Mouse (Mus musculus) cerebellum, adult 2 months (tissue): ENCODE measurements at regions not wholly inside any gene's neighbourhood (a gene's known extent, or its start where the extent isn't known, plus 50 kb on each side); places are given as distances from the start of the nearest gene placed in this dataset.

Experiments used
- DNase-seq, 2 experiments: peaks; one replicate each; pipeline ENCODE4 v3.0.0; 2021
- H3K27ac ChIP-seq: fragments of 200-500 bp; 2 replicates; pipeline ENCODE4 v1.5.1; 2012; ENCODE audit warnings: low read length, control low read depth, inconsistent platforms; ENCODE audit not compliant: insufficient read depth
- H3K27me3 ChIP-seq: fragments of 200-500 bp; 2 replicates; pipeline ENCODE4 v1.6.1; 2012; ENCODE audit warnings: inconsistent platforms, mild to moderate bottlenecking, low read length, moderate library complexity; ENCODE audit not compliant: control insufficient read depth, insufficient read depth
- H3K4me1 ChIP-seq: fragments of 200-500 bp; 2 replicates; pipeline ENCODE4 v1.6.1; 2011; ENCODE audit warnings: low read length; ENCODE audit not compliant: control insufficient read depth, insufficient read depth
- H3K4me3 ChIP-seq: fragments of 200-500 bp; replicated peaks from 2 replicates; pipeline ENCODE3; 2011; ENCODE audit warnings: mild to moderate bottlenecking, low read depth, low read length, control low read depth; ENCODE audit not compliant: insufficient read depth
- CTCF ChIP-seq: fragments of 200-500 bp; IDR thresholded peaks from 2 replicates; pipeline ENCODE4 v1.5.1; 2011; ENCODE audit warnings: low read depth, mild to moderate bottlenecking, control low read depth, low read length, moderate library complexity, borderline replicate concordance; ENCODE audit not compliant: insufficient read depth
- POLR2A ChIP-seq: fragments of 200-500 bp; IDR thresholded peaks from 2 replicates; pipeline ENCODE4 v1.6.1; 2011; ENCODE audit warnings: low read length, control low read depth, borderline replicate concordance; ENCODE audit not compliant: insufficient read depth
- WGBS: fragments of 180-500 bp; shearing (Covaris S2); methylation state at CpG from one replicate; pipeline ENCODE4 v1.1.7; 2018; 5-methylcytosine and 5-hydroxymethylcytosine counted together

DNA sequence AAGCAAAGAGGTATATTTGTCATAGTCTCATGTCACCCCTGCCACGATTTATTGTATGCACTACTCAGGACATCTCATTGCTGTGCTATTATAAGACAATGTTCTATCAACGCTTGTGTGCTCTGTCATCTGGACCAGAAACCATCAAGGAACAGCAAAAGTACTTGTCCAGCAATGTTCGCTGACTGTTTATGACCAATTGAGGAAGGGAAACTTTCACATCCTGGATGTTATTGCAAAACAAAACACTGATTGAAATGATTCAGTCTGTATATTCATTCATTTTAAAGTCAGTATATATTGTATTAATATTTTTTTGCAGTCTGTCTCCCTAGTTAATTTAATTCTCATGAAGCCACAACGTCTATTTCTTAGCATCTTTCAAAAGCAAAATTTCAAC is 244.5 kb upstream of the Tyrp1 start:
- H3K4me1 ChIP-seq, result no peaks in the 10 kb centered on the region
- no peak for DNase-seq
- no peaks in the 10 kb centered on the region for H3K27me3 ChIP-seq
- 83% methylated on average over 4 of the region's 4 CpGs for WGBS
- H3K27ac ChIP-seq, result no peak overlapping the region
- TF ChIP-seq CTCF, result no peak
- no peak for TF ChIP-seq POLR2A
- no peak overlapping the region for H3K4me3 ChIP-seq

DNA sequence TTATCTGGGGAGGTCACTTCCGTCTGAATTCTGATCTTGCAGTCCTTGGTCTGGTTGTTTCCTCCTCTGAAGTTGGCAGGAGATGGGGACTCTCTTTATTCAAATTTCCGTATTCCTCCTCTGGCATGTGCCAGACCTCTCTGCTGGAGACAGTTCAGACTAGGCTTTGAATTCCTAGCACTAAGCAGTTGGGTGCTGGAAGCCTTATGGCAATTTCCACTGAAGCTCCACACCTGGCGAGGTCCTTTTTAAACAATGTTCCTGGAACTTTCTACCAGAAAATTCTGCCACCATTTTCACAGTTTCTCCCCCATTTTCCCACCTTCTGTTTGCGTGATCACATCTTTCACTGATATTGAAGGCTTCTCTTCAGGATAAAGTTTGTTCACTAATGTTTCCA is 205.7 kb upstream of the Tyrp1 start:
- no peak overlapping the region for H3K4me3 ChIP-seq
- DNase-seq, result peak in 1 of 2 experiments; percentile 51
- H3K27ac ChIP-seq, result no peak overlapping the region
- 42% methylated on average over 4 of the region's 4 CpGs for WGBS
- TF ChIP-seq POLR2A (no peak), CTCF (no peak)
- no peaks in the 10 kb centered on the region for H3K4me1 ChIP-seq
- no peaks in the 10 kb centered on the region for H3K27me3 ChIP-seq

DNA sequence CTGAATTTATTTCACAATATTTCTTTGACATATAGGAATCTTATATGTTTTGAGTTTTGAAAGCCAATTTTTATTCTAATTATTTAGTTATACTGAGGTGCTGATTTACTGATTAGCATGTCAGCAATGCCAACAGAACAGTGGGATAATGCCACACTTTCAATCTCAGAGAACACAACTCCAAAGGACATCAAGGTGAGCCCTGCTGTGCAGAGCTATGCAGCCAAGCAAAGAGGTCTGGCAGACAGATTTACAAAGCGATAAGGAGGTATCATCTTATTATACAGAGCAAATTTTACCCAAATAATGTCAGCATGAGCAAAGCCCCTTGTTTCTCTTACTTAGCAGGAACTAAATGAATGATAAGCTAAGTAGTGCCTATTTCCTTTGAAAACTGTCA is 204.7 kb upstream of the Tyrp1 start:
- 21% methylated on average over 1 of the region's 1 CpGs for WGBS
- peak in 1 of 2 experiments; percentile 51 for DNase-seq
- TF ChIP-seq CTCF, result no peak
- no peak for TF ChIP-seq POLR2A
- H3K27ac ChIP-seq, result no peak overlapping the region
- no peaks in the 10 kb centered on the region for H3K27me3 ChIP-seq
- H3K4me3 ChIP-seq, result no peak overlapping the region
- H3K4me1 ChIP-seq, result no peaks in the 10 kb centered on the region

DNA sequence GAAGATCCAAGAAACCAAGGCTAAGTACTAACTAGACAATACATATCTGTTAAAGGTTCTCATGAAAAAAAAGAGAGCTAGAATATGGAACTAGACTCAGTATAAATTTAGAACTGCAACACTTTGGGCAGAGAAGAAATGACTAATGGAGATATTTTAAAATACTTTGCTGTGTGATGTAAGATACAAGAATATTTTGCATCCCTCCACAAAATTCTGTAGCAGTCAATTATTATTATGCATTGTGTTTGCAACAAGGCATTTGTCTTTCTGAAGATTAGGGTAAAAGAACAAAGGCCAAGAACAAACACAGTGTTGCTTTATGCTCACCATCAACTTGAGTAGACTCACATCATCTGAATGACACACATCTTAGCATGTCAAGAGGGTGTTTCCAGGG is 203.7 kb upstream of the Tyrp1 start:
- TF ChIP-seq POLR2A, result no peak
- TF ChIP-seq CTCF, result no peak
- no peaks in the 10 kb centered on the region for H3K27me3 ChIP-seq
- H3K4me1 ChIP-seq, result no peaks in the 10 kb centered on the region
- DNase-seq, result no peak
- H3K27ac ChIP-seq, result no peak overlapping the region
- H3K4me3 ChIP-seq, result no peak overlapping the region

DNA sequence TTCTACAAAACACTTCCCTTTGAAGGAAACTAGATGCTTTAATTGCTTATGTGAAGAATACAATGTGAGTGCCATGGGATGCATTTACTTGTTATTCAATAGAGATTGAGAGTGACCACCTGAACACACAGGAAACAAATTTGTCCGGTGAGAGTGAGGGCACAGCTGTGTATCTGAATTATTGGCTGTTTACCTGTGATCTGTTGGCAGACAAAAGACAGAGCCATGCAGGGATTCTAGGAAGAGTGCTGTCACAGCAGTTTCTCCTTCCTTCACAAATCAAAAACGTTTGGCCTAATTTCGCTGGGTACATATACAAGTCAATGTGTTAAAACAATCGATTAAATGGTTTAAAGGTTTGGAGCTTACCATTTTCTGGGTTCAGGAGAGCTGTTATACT is 202.9 kb upstream of the Tyrp1 start:
- H3K27ac ChIP-seq, result no peak overlapping the region
- WGBS, result 27% methylated on average over 4 of the region's 4 CpGs
- H3K4me1 ChIP-seq, result no peaks in the 10 kb centered on the region
- H3K27me3 ChIP-seq, result no peaks in the 10 kb centered on the region
- TF ChIP-seq CTCF, result no peak
- no peak for TF ChIP-seq POLR2A
- H3K4me3 ChIP-seq, result no peak overlapping the region
- DNase-seq, result peak; percentile 23 to 70

DNA sequence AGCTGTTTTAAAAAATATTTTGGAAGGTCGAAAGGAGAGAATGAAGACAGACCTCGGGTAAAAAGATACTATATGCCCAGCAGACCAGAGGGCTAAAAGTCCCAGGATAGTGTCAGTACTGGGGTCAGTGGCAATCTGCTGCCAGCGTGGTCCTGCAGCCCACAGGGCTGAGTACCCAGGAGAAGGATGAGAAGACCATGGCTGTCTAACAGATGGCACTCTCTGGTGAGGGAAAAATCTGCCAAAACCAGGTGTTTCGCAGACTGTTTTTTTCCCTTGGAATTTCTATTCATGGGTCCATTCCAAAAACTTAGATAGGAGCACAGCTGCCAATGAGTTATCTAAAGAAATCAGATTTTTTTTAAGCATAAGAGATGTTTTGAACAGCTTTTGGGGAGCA is 202.5 kb upstream of the Tyrp1 start:
- H3K27ac ChIP-seq, result no peak overlapping the region
- no peaks in the 10 kb centered on the region for H3K4me1 ChIP-seq
- DNase-seq, result peak; percentile 30 to 35
- H3K27me3 ChIP-seq, result no peaks in the 10 kb centered on the region
- TF ChIP-seq POLR2A (no peak), CTCF (no peak)
- WGBS, result 53% methylated on average over 4 of the region's 4 CpGs
- no peak overlapping the region for H3K4me3 ChIP-seq

DNA sequence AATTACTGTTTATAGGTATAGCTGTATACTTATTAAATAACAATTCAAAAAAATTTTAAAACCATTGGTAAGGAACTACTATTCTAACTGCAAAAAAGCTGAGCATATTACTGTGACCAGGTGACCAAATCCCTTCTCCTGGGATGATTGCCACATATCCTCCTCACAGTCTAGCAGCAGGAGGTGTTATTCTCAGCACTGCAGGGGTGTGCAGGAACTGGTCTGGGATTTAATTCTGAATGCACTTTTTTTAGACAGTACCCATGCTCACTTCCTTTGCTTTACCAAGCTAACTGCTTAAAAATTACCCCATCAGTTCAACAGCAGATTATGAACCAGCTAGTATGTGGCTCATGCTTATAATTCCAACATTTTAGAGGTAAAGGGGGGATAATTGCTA is 195.5 kb upstream of the Tyrp1 start:
- DNase-seq, result peak; percentile 49 to 79
- Histone ChIP-seq H3K27me3 (no peaks in the 10 kb centered on the region), H3K4me1 (peaks cover 2% of the 10 kb centered on the region; the same call in 1 of the 2 replicates), H3K4me3 (no peak overlapping the region), H3K27ac (no peak overlapping the region)
- no peak for TF ChIP-seq CTCF
- TF ChIP-seq POLR2A, result no peak
